In genomic region chr11:84347766-84348165, GRCm38 (mm10) we compare ENCODE assay signal across 18 mouse cellular contexts.
DNase-seq lines count a peak whose midpoint lies in the region; ATAC-seq and TF ChIP-seq lines count a peak whose summit lies in the region.
"Had no signal": no experiment of that assay in that cellular context is flagged by ENCODE, and none has a peak within 500 bp of the region (broad histone marks: within the 10 kb centered on the region; RNA-seq: fewer than 3 reads in every experiment).

No protein-coding gene starts in this region.

- no peaks in the 10 kb centered on the region for H3K27me3 ChIP-seq in hindbrain, embryonic 12.5 days
- H3K27me3 ChIP-seq in hindbrain, embryonic 10.5 days (ENCODE audit: insufficient read depth, poor library complexity, severe bottlenecking) = no peaks in the 10 kb centered on the region
- no peaks in the 10 kb centered on the region for H3K27me3 ChIP-seq in forebrain, embryonic 14.5 days (replicated peaks; ENCODE audit: control insufficient read depth, insufficient read depth, low read length)
- no peaks in the 10 kb centered on the region for H3K27me3 ChIP-seq in midbrain, embryonic 15.5 days (replicated peaks)
- no peaks in the 10 kb centered on the region for H3K27me3 ChIP-seq in cerebellum, adult 2 months (ENCODE audit: control insufficient read depth, insufficient read depth, low read length)
- H3K27me3 ChIP-seq: limb, embryonic 12.5 days had no signal

- peak overlapping the region; percentile 87; the same call in 1 of the 2 replicates for H3K27ac ChIP-seq in hindbrain, embryonic 12.5 days
- no peak overlapping the region for H3K27ac ChIP-seq in hindbrain, embryonic 10.5 days
- H3K27ac ChIP-seq in forebrain, embryonic 14.5 days (ENCODE audit: low read depth, low read length) = no peak overlapping the region
- peak overlapping the region; percentile 48; the same call in 1 of the 2 replicates for H3K27ac ChIP-seq in midbrain, embryonic 15.5 days
- no peak overlapping the region for H3K27ac ChIP-seq in cerebellum, adult 2 months (ENCODE audit: insufficient read depth, low read length)
- H3K27ac ChIP-seq: kidney, postnatal 0 days; limb, embryonic 12.5 days; liver, embryonic 14.5 days had no signal

- H3K36me3 ChIP-seq in hindbrain, embryonic 12.5 days = no peaks in the 10 kb centered on the region
- 0 out of 2 replicates have a peak, but pooled peaks cover 5% of the 10 kb centered on the region for H3K36me3 ChIP-seq in hindbrain, embryonic 10.5 days
- H3K36me3 ChIP-seq in forebrain, embryonic 14.5 days (ENCODE audit: control insufficient read depth, insufficient read depth, low read length) = no peaks in the 10 kb centered on the region
- no peaks in the 10 kb centered on the region for H3K36me3 ChIP-seq in midbrain, embryonic 15.5 days (replicated peaks)

- no peak overlapping the region for H3K4me3 ChIP-seq in hindbrain, embryonic 12.5 days
- H3K4me3 ChIP-seq in hindbrain, embryonic 10.5 days = no peak overlapping the region
- no peak overlapping the region for H3K4me3 ChIP-seq in forebrain, embryonic 14.5 days (ENCODE audit: low read depth, low read length)
- no peak overlapping the region for H3K4me3 ChIP-seq in midbrain, embryonic 15.5 days
- H3K4me3 ChIP-seq in cerebellum, adult 2 months (replicated peaks; ENCODE audit: insufficient read depth, low read depth, low read length) = no peak overlapping the region
- H3K4me3 ChIP-seq: erythroblast, embryonic 14.5 days; limb, embryonic 12.5 days had no signal

- 83% methylated on average over 2 of the region's 2 CpGs for WGBS in hindbrain, embryonic 12.5 days
- 89% methylated on average over 2 of the region's 2 CpGs for WGBS in hindbrain, embryonic 10.5 days
- 26% methylated on average over 2 of the region's 2 CpGs for WGBS in forebrain, embryonic 14.5 days
- WGBS in midbrain, embryonic 15.5 days = 56% methylated on average over 2 of the region's 2 CpGs
- WGBS in cerebellum, adult 2 months = 65% methylated on average over 2 of the region's 2 CpGs

- intact Hi-C loops in left cerebral cortex, postnatal 25 days (cut with DNase I) = no loop called here
- intact Hi-C loops in left cerebral cortex, postnatal 4 days (cut with DNase I) = no loop called here

- no peak for TF ChIP-seq POLR2A in cerebellum, adult 2 months (IDR thresholded peaks at IDR 0.05; ENCODE audit: borderline replicate concordance, insufficient read depth, low read length)

- no peaks in the 10 kb centered on the region for H3K9me3 ChIP-seq in hindbrain, embryonic 12.5 days (replicated peaks)
- no peaks in the 10 kb centered on the region for H3K9me3 ChIP-seq in hindbrain, embryonic 10.5 days
- no peaks in the 10 kb centered on the region for H3K9me3 ChIP-seq in forebrain, embryonic 14.5 days (replicated peaks; ENCODE audit: control insufficient read depth, low read length)
- no peaks in the 10 kb centered on the region for H3K9me3 ChIP-seq in midbrain, embryonic 15.5 days
- H3K9me3 ChIP-seq: limb, embryonic 12.5 days had no signal

- ATAC-seq in hindbrain, embryonic 12.5 days (ENCODE audit: low FRiP score) = no peak
- peak; percentile 78 for ATAC-seq in forebrain, embryonic 14.5 days
- ATAC-seq in midbrain, embryonic 15.5 days (replicated peaks) = no peak

- no peak overlapping the region for H3K4me2 ChIP-seq in hindbrain, embryonic 12.5 days (replicated peaks)
- no peak overlapping the region for H3K4me2 ChIP-seq in forebrain, embryonic 14.5 days (ENCODE audit: low read length)
- H3K4me2 ChIP-seq in midbrain, embryonic 15.5 days = no peak overlapping the region
- H3K4me2 ChIP-seq: heart, embryonic 11.5 days; limb, embryonic 12.5 days had no signal

- peaks cover 27% of the 10 kb centered on the region for H3K4me1 ChIP-seq in hindbrain, embryonic 12.5 days
- peaks cover 24% of the 10 kb centered on the region for H3K4me1 ChIP-seq in hindbrain, embryonic 10.5 days (replicated peaks)
- peaks cover 26% of the 10 kb centered on the region for H3K4me1 ChIP-seq in forebrain, embryonic 14.5 days (ENCODE audit: control insufficient read depth, insufficient read depth, low read length)
- H3K4me1 ChIP-seq in midbrain, embryonic 15.5 days = peaks cover 37% of the 10 kb centered on the region
- H3K4me1 ChIP-seq in cerebellum, adult 2 months (ENCODE audit: control insufficient read depth, insufficient read depth, low read length) = no peaks in the 10 kb centered on the region
- H3K4me1 ChIP-seq: limb, embryonic 12.5 days had no signal

- no peak overlapping the region for H3K9ac ChIP-seq in hindbrain, embryonic 12.5 days
- H3K9ac ChIP-seq in forebrain, embryonic 14.5 days (ENCODE audit: low read length) = no peak overlapping the region
- H3K9ac ChIP-seq in midbrain, embryonic 15.5 days = no peak overlapping the region
- H3K9ac ChIP-seq: limb, embryonic 12.5 days; liver, embryonic 14.5 days had no signal

- no peak for DNase-seq in hindbrain, embryonic 10.5 days (ENCODE audit: low spot score)
- peak; percentile 36 to 41 for DNase-seq in left cerebral cortex, postnatal 25 days (ENCODE audit: low spot score in 2 of 2)
- DNase-seq in left cerebral cortex, postnatal 4 days = no peak
- DNase-seq in forebrain, embryonic 14.5 days (ENCODE audit: low spot score) = peak; percentile 86
- DNase-seq in kidney, postnatal 25 days = no peak
- no peak for DNase-seq in cerebellum, adult 2 months
- DNase-seq: adrenal gland, adult 8-10 months; B cell, adult 2 months; cerebellum, adult 11-12 months; heart, postnatal 14 days; thymus, postnatal 25 days had no signal

- no peak for TF ChIP-seq CTCF in cerebellum, adult 2 months (IDR thresholded peaks at IDR 0.05; ENCODE audit: borderline replicate concordance, insufficient read depth, low read depth, low read length)

Comparison
In these comparisons a context has a peak if more than half of its experiments do, and no peak if none do; other contexts are left out.
1. H3K27ac ChIP-seq: peak in hindbrain, embryonic 12.5 days (single experiment) and midbrain, embryonic 15.5 days (single experiment); none in hindbrain, embryonic 10.5 days (single experiment), forebrain, embryonic 14.5 days (single experiment) and cerebellum, adult 2 months (single experiment).
2. DNase-seq: peak in left cerebral cortex, postnatal 25 days (2 of 2) and forebrain, embryonic 14.5 days (single experiment); none in hindbrain, embryonic 10.5 days (single experiment), left cerebral cortex, postnatal 4 days (single experiment), kidney, postnatal 25 days (0 of 2) and cerebellum, adult 2 months (0 of 2).